In the genomic region with DNA sequence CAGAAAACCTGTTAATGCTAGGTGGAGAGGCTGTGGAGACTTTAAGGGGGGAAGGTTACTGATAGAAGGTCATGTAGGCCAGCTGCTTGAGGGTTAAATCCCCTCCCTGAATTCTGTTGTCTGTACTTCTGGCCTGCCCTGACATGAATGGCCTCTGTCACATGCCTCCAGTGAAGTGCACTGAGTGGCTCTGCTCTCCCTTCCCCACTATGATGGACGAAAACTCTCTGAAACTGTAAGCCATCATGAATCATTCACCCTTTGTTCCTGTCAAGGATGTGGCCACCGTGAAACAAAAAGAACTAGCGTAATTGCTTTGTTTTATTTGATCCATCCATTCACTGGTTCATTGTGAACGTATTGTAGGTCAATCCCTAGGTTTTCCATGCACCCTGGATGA, we compare ENCODE assay signal across 10 mouse cellular contexts.
"Had no signal": no experiment of that assay in that cellular context is flagged by ENCODE, and none has a peak within 500 bp of the region (broad histone marks: within the 10 kb centered on the region; RNA-seq: fewer than 3 reads in every experiment).

No protein-coding gene starts in this region.

- DNase-seq: kidney, adult 2 months; kidney, postnatal 25 days; lung, embryonic 14.5 days; lung, postnatal 10 days; lung, postnatal 4 days; midbrain, embryonic 14.5 days; retina, postnatal 1 day; right cerebral cortex, postnatal 4 days; spleen, adult 18-20 months; thymus, postnatal 36 days had no signal
